Mouse (Mus musculus) Muller cell, postnatal 12 days (primary cell): ENCODE data around the gene Rsph3a.
"Not testable (repeated sequence)": the region's sequence is repeated elsewhere in the genome, so short reads cannot be mapped to it uniquely, and the experiment has no call there.

Experiments used
- DNase-seq: peaks from one replicate; pipeline ENCODE4 v3.0.0-alpha.2; 2015; ENCODE audit errors: inconsistent ontology term

Rsph3a gene

DNA sequence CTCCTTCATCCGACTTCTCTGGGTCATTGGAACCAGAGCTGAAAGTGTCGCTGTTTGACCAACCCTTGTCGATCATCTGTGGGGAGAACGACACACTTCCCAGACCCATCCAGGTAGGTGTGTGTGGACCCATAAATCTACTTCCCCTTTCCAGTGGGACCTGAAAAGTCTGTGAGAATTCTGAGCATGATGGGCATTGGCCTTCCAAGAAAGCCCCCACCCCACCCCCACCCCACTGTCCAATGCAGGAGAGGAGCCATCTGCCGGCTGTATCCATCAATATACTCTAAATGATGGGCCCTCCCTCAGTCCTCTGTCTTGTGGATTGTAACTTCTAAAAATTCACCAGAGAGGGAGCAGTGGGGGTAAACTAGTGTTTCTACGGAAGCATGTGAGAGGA is 16.8 kb upstream of the Rsph3a start:
- DNase-seq: no peak

DNA sequence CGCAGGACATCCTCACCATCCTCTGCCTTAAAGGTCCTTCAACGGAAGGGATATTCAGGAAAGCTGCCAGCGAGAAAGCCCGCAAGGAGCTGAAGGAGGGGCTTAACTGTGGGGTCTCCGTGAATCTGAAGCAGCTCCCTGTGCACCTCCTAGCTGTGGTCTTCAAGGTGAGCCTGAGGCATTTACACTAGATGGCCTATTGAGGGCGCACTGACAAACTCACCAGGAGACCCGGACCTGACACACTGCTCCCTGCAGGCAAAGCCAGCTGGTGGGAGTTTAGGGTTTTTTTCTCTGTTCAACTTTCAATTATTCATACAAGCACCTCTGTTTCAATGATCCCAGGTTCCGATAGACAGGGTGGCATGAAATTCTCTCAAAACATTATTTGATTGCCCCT is 16.1 kb upstream of the Rsph3a start:
- no peak for DNase-seq

DNA sequence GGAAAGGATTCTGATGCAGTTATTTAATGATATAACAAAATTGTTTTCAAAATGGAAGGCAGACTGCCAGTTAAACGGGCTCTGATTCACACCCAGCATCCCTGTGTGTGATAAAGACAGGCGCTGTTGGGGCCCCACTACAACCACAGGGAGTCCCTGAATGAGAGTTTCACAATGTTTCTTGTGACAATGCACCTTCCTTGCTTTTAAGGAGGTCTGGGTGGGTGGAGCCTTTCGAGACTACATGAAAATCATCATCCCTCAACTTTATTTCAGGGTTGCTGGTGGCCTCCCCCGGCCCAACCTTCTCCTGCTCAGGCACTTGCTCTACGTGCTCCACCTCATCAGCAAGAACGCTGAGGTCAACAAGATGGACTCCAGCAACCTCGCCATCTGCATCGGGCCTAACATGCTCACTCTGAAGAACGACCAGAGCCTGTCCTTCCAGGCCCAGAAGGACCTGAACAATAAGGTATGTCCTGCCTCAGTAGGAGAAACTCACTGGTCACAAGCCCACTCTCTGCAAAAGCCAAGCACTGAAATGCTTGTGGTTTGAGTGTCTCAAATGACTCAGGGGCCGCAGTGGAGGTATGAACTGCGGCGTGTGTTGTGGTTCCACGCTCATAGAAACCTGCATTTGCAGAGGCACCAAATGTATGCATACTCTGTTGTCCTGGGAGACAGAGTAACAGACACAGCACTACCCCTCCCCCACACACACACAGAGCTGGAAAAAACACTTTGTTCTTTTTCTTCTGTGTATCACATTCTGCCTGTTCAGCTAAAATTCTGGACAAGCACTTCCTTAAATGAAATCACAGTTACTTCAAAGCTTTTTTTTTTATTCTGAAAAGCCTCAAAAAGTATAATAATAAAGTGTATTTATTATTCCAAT is 14.1 kb upstream of the Rsph3a start:
- no peak for DNase-seq

DNA sequence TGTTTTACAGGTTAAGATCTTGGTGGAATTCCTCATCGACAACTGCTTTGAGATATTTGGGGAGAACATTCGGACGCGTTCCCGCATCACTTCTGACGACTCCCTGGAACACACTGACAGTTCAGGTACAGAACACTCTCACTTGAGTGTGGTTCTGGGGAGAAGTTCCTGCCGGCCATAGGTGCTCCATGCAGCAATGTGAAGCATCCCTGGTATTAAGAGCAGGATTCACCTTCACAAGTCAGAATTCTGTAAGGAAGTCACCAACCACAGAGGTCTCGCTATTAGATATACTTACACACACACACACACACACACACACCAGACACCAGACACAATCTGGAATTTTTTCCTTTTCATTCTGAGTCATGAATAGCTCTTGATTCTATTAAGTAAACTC is 13.3 kb upstream of the Rsph3a start:
- DNase-seq: not testable (repeated sequence)

DNA sequence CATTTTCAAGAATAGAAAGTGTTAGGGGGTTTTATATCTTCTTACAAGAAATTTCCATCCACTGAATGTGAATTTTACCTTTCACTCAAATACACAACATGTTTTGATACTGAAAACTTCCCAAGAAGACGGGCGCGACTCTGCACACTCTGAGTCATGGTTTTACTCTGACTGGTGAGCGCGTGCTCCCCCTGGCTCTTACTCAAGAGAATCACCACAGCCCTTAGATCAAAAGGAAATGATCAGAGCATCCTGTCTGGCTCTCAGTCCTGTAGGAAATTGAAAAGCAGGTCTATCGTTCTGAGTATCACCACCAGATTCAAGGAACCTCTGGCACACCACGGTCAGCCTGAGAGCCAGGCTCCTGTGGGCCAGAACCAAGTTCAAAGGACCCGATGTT is 5.8 kb upstream of the Rsph3a start:
- peak; percentile 38 for DNase-seq

DNA sequence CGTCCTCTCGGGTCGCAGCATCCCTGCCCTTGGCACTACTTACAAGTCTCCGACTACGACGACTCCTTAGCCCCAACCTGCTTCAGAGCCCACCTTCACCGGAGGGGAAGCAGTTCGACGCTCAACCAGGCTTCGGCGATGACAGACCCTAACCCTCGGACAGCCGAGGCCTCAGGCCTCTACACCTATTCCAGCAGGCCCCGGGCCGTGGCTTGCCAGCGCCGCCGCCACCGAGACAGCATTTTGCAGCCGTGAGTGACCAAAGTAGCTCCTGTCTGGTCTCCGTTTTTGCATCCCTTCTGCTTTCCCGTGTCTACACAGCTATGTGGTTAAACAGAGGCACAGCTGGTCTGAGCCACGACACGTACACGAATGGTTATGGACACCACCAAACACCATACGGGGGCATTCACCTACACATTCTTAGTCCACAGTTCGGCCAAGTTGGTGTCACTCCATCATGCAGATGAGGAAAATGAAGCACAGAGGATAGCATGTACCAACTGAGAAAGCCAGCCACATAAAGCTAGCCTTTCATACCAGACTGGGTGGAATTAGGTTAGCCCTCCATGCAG is 726 bp downstream of the Rsph3a start:
- DNase-seq: not testable (repeated sequence)

DNA sequence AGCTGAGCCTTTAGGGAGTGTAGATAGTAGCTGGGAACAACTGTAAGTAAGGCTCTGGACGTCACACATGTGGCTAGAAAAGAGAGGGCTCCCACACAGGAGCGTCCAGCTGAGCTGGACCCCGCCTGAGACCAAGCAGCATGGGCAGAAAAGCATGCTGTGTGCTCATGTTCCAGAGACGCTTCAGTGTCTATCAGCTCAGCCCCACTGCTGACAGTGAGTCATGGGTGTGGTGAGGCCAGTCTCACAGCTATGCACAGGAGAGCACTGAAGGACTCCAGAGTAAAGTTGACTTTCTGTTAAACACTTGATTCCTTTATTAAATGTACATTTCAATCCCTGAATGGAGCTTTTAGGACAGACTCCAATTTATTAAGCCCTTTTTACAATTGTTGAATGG is 5.9 kb downstream of the Rsph3a start:
- DNase-seq: not testable (repeated sequence)

DNA sequence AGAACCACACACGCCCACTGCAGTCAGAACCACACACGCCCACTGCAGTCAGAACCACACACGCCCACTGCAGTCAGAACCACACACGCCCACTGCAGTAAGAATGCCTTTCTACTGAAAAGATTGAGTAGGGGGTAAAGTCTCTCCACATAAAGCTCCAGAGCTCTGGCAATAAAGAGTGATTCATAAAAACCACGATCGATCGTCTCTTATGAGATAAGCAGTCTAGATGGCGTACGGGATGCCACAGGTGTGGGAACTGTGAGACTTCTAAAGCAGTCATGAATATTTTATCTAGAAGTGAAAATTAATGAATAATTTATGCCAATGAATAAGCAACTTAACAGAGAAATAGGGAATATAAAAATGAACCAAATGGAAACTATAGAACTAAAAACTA is 11.8 kb downstream of the Rsph3a start:
- DNase-seq: not testable (repeated sequence)

DNA sequence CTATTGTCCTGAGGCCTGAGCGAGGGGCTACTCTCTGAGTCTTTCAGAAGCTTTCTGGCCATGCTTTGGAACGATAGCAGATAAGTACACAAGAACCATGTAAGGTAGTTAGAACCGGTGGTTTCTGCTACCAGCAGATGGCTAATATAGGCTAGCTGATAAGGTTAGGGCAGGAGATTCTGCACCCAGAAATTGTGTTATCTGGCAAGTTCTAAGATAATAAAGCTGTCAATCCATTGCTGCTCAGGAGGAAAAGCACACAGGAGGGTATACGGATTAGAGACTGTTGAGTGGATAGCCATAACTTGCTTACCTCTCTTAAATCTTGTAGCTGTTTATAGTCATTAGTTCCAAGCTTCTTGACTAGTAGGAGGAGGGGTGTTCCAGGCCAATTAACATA is 17.9 kb downstream of the Rsph3a start:
- DNase-seq: not testable (repeated sequence)

DNA sequence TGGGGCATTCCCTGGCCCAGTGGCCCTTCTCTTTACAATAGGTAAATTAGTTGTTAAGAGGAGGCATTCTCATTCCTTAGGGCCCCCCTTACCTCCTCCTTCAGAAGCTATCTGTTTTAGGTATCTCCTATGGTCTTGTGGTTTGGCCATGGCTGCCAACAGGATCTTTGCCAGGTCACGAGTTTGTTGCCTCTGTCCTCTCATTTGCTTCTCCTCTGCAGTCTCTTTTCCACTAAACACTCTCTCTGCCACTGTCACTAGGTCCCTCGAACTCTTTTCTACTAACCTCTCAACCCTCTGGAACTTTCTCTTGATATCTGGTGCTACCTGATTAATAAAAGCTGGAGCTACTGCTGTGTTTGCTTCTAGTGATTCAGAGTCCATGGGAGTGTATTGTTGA is 19.0 kb downstream of the Rsph3a start:
- DNase-seq: not testable (repeated sequence)

DNA sequence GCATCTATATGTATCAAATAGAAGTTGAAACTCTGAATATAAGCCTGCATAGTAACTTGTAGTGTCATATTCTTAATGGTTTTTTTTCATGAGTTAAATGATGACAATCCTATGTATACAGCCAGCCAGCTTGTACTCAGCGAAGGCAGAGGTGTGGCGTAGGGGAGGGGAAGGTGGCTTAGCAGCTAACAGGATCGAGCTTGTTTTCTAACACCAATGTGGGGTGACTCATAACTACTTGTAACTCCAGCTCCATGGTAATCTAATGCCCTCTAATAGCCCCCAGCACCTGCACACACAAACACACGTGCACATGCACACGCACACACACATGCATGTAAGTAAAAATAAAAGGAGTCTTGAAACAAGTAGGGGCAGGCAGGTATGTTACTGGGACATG is 23.1 kb downstream of the Rsph3a start:
- not testable (repeated sequence) for DNase-seq

DNA sequence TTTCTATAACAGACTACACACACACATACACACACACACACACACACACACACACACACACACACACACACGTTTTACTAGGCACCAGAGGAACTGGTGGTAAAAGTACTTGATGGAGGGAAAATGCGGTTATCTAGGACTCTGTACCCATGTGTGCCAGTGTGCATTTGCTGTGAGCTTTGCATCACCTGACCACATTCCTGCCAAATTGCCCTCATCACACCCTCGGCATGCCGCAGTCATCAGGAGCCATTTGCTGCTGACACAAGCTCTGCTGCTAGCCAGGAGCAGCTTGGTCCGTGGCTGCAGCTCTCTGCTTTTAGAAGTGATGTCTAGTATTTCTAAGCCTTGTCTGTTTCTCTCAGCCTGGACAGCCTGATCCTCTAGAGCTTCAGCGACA is 24.4 kb downstream of the Rsph3a start:
- not testable (repeated sequence) for DNase-seq

DNA sequence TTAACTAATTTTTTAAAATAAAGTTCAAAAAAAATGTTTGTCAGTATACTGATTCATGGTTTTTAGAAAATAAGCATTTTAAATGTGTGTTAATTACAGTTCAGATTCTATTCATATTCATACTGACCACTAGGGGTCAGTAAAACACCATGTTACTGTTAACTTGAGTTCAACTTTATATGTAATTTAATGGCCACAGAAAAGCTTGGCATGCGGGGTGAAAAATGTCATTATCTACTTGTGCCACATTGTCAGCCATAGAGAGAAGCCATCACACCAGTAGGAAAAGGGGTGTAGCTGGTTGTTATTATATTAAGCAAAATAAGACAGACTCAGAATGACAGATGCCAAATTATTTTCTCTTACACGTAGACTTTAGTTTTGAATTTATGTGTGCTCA is 38.1 kb downstream of the Rsph3a start:
- DNase-seq: not testable (repeated sequence)

DNA sequence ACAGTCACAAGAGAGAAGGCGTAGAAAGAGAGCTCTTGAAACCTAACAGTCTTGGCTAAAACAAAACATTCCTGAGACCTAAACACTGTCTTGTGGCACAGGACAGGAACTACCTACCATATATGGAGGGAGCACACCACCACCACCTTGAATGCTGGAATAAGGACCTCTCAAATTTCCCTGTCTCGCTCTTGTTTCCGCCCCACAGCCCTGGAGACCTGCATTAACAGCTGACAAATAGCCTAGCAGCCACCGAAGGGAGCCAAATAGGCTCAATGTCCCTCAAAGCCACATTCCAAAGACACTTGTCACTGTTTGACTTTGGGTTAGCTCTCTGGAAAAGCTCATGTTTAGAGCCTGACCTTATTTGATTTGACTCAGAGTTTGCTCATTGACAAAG is 40.2 kb downstream of the Rsph3a start:
- DNase-seq: peak; percentile 9

DNA sequence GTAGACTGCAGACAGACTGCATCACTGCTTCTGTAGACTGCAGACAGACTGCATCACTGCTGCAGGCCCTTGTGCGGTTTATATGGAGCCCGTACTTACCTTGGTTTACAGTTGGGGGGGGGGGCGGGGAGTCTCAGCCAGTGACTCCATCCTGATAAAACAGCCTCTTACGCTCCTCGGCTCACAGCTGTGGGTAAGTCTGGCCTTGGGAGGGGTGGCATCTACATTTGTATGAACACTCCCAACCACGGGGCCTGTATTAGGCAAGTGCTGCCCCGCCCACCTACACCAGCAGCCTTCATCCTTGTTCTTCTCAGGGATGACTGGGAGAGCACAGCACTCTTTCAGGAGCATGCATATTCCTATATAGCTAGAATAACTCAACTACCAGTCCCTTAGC is 41.6 kb downstream of the Rsph3a start:
- DNase-seq: not testable (repeated sequence)

DNA sequence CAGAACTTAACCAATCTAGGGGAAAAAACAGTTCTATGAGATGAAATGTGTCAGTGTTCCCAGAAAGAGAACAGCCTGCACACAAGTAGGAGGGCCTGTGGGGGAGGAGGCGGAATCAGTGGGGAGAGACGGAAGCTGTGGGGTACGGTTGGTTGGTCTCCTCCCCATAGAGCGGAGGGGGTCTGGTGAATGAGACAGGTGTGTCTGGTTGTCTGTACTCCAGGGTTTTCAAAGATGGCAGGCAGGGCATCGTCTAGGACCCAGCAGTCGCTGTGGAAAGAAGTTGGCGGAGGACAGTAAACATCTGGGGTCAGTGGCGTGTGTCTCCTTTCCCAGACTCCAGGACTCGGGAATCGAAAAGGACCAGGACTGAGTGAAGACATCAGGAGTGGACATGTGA is 57.8 kb downstream of the Rsph3a start:
- not testable (repeated sequence) for DNase-seq

DNA sequence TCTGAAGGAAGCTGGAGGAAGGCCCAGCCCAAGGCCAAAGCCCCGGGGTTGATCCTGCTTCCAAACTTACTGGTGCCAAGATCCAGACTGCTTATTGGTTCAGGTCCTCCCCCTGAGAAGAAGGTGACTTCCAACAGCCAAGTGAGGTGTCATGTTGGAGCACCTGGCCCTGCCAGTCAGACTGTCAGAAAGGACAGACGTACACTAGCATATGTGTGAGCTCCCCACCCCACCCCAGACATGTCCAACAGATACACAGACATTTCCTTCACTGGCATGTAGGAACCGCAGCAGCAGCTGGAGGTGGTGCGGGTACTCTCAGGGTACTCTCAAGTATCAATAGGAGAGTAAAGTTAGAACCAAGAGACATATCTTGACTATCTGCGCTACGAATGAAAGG is 61.4 kb downstream of the Rsph3a start:
- not testable (repeated sequence) for DNase-seq

DNA sequence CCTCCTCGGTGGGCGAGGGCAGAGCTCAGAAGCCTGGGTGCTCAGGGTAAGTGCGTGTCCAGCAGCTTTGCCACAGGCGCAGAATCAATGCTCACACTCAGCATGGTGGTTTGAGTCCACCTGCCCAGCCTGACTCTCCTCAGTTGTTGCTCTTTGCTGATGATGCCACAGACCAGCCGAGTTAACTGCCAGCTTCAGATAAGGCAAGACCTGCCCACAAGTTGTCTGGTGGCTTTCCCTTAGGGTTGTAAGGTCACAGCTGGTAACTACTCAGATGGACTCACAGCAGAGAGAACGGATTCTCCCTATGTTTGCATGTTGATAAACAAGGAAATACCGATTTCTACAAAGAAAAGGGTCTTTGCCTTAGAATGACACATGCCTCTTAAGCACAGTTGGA is 64.2 kb downstream of the Rsph3a start:
- DNase-seq: not testable (repeated sequence)

DNA sequence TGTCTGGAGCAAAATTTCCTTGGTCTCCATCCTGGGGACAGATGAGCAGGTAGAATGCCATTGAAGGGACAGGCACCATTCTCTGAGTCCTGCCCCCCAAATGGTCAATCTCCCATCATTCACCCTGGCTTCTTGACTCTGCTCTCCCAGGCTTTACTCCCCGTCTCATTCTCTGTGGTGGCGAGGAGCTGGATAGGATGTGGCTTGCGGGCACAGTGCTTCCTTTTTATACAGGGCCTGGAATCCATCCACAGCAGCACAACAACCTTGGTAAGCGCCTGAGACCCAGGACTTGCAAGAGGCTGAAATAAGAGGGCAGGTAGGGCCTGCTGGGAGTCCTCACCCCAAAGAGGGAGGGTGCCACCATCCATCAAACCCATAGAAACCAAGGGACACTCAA is 68.6 kb downstream of the Rsph3a start:
- DNase-seq: not testable (repeated sequence)

DNA sequence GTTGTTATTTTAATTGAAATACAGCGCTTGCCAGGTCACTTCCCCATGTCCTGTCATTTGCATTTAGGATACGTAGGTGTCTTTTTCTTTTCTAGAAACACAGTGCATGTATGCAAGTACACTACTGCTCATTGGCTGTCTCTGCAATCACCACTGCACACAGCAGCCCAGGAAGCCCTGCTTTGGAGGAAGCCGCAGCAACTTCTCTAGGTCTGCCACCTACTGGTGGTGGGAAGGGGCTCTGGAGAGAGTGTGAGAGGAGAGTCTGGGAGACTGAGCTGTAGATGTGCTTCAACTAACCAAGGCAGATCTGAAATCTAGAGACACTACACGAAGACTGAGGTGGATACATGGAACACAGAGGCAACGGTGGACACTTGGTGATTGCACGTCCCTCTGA is 77.3 kb downstream of the Rsph3a start:
- not testable (repeated sequence) for DNase-seq

DNA sequence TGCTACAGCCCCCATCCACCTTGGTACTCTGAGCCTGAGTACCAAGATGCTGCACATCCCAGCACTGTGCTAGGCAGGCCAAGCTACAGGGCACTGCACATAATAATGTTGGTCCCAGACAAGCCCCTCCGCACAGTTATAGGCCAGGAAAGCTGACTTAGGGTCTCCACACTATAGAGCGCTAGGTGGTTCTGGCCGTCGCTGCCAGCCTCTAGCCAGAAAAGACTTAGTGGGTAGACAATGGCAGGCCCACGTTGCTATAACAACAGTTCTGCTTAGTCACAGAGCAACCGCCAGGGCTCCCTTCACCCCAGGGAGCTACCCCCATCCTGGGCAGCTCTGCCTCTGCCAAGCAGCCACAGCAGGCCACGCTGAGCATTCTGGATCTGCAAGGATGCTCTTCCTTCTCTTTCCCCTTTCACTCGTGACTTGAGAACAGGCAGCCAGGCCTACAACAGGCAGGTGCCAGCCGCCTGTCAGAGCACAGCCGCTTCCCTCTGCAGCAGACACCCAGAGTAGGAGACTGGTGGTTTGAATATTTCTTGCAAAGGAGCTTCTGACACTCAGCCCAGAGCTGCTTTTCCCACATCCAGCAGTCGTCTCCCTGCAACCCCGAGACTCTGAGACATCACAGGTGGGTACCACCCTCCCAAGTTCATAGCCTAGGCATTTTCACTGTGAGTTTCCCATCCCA is 82.2 kb downstream of the Rsph3a start:
- DNase-seq: not testable (repeated sequence)
